Mouse (Mus musculus): ENCODE measurements around the gene Dcaf5.

- no peak for TF ChIP-seq CTCF (conservative IDR thresholded peaks at IDR 0.05; ENCODE audit: insufficient read depth, insufficient read length, low read depth, low read length)
- TF ChIP-seq POLR2A (IDR thresholded peaks at IDR 0.05; ENCODE audit: low read depth, low read length), result no peak
Observed at GRCm38 (mm10) chr12:80285890-80286289, 150.5 kb downstream of the Dcaf5 start.

All from kidney, adult 2 months (tissue).